11 mouse cellular contexts compared by ENCODE assay signal in the genomic region with DNA sequence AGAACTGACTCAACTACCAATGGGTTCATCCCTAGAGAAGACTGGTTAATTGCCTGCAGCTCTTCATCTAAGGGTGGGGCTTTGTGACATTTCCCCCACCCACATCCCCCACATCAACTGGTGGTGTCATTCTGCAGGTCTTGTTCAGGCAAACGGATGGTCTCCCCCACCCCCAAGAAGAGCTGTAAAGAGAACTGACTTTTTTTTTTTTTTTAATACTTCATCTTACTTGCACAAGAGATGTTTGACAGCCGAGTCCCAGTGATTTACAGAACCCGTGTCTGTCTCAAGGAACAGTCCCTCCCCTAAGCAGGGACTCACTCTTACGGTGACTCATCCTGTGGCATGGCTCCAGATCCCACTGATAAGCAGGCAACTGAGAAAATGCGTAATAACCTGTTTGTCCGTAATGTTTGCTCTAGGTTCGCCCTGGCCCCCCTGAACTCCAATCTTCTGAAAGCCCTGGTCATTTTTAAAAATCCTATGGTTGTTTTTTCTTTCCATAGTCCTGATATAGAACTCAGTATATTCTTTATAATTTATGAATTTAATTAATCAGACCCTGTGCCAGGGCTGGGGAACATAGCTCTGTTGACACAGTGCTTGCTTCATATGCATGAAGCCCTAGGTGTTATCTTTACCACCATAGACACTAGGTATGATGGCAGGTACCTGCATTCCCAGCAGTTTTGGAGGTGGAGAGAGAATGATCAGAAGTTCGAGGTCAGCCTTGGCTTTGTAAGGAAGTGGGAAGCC. TPM values are rescaled to one million over a fixed set of nuclear protein-coding genes. Genes with fewer than 3 reads are reported as not detected.
A peak's percentile ranks its signal among the peaks of the same experiment; 100 is the strongest.
DNase-seq lines count a peak whose midpoint lies in the region; ATAC-seq and TF ChIP-seq lines count a peak whose summit lies in the region.
"Had no signal": no experiment of that assay in that cellular context is flagged by ENCODE, and none has a peak within 500 bp of the region (broad histone marks: within the 10 kb centered on the region; RNA-seq: fewer than 3 reads in every experiment).

No protein-coding gene starts in this region.

- H3K9me3 ChIP-seq in lung, postnatal 0 days (ENCODE audit: low read length), result no peaks in the 10 kb centered on the region
- H3K9me3 ChIP-seq in forebrain, embryonic 13.5 days (replicated peaks), result no peaks in the 10 kb centered on the region
- H3K9me3 ChIP-seq: heart, embryonic 13.5 days; neural tube, embryonic 13.5 days had no signal

- ATAC-seq in lung, postnatal 0 days, result peak; percentile 83
- ATAC-seq in forebrain, embryonic 13.5 days, result no peak

- no peak overlapping the region for H3K4me3 ChIP-seq in lung, postnatal 0 days (ENCODE audit: low read depth, low read length)
- no peak overlapping the region for H3K4me3 ChIP-seq in forebrain, embryonic 13.5 days
- H3K4me3 ChIP-seq: heart, embryonic 13.5 days; neural tube, embryonic 13.5 days had no signal

- WGBS in lung, postnatal 0 days, result 31% methylated on average over 8 of the region's 8 CpGs
- 68% methylated on average over 8 of the region's 8 CpGs for WGBS in forebrain, embryonic 13.5 days

- peak; percentile 85 to 86 for DNase-seq in cerebellum, postnatal 10 days
- DNase-seq in cerebellum, adult 11 months, result no peak
- DNase-seq in 3T3-L1 (ENCODE audit: low read depth, low spot score), result peak; percentile 97
- DNase-seq in adrenal gland, postnatal 36 days, result peak; percentile 94 to 98
- peak; percentile 83 for DNase-seq in lung, postnatal 0 days (ENCODE audit: low spot score)
- no peak for DNase-seq in thymus, postnatal 36 days
- DNase-seq in gastrocnemius, adult 8-10 months (ENCODE audit: low spot score in 2 of 2), result no peak

- no peak overlapping the region for H3K4me2 ChIP-seq in lung, postnatal 0 days (replicated peaks; ENCODE audit: low read depth, low read length)
- no peak overlapping the region for H3K4me2 ChIP-seq in forebrain, embryonic 13.5 days
- H3K4me2 ChIP-seq: heart, embryonic 13.5 days; neural tube, embryonic 13.5 days had no signal

- H3K9ac ChIP-seq in lung, postnatal 0 days (replicated peaks; ENCODE audit: low read depth), result no peak overlapping the region
- H3K9ac ChIP-seq in forebrain, embryonic 13.5 days, result no peak overlapping the region
- H3K9ac ChIP-seq: heart, embryonic 13.5 days; neural tube, embryonic 13.5 days had no signal

- H3K27ac ChIP-seq in lung, postnatal 0 days (ENCODE audit: low read length), result no peak overlapping the region
- no peak overlapping the region for H3K27ac ChIP-seq in forebrain, embryonic 13.5 days
- H3K27ac ChIP-seq: heart, embryonic 13.5 days; neural tube, embryonic 13.5 days had no signal

- H3K27me3 ChIP-seq in lung, postnatal 0 days (replicated peaks; ENCODE audit: insufficient read depth, low read length), result no peaks in the 10 kb centered on the region
- peaks cover 31% of the 10 kb centered on the region for H3K27me3 ChIP-seq in forebrain, embryonic 13.5 days
- H3K27me3 ChIP-seq: CH12.LX had no signal

- H3K4me1 ChIP-seq in lung, postnatal 0 days (ENCODE audit: insufficient read depth, low read depth, low read length), result peaks cover 9% of the 10 kb centered on the region; the same call in 1 of the 2 replicates
- peaks cover 12% of the 10 kb centered on the region for H3K4me1 ChIP-seq in forebrain, embryonic 13.5 days

- TF ChIP-seq CTCF in lung, postnatal 0 days (IDR thresholded peaks at IDR 0.05), result no peak

- H3K36me3 ChIP-seq in lung, postnatal 0 days (ENCODE audit: insufficient read depth, low read length), result no peaks in the 10 kb centered on the region
- no peaks in the 10 kb centered on the region for H3K36me3 ChIP-seq in forebrain, embryonic 13.5 days (ENCODE audit: poor library complexity, severe bottlenecking)
- H3K36me3 ChIP-seq: heart, embryonic 13.5 days; neural tube, embryonic 13.5 days had no signal

- peak; percentile 95 for TF ChIP-seq EP300 in lung, postnatal 0 days (IDR thresholded peaks at IDR 0.05)

RNA-seq across cellular contexts. Expression of a gene that starts 5.8 kb away (rescaled TPM):
- 100 to 1,000 TPM; 233 to 271 TPM for total RNA-seq in adrenal gland, postnatal 36 days (2021)
- 21.4 and 21.5 TPM in 2 replicates for polyA plus RNA-seq in lung, postnatal 0 days (2015; fragmentation: Nextera tagmentation; extraction: Ambion mirVana)
- 10 to 100 TPM; 11.7 to 20.0 (median 15.3) TPM for total RNA-seq in gastrocnemius, adult 8-10 months (2022)
- 1.3 and 2.1 TPM in 2 replicates for polyA plus RNA-seq in forebrain, embryonic 13.5 days (2015; fragmentation: Nextera tagmentation; extraction: Ambion mirVana)

RNA-seq across cellular contexts. Expression of a gene that starts 35.7 kb away (rescaled TPM):
- 1 to 10 TPM; 2.3 to 2.4 TPM for total RNA-seq in adrenal gland, postnatal 36 days (2021)
- polyA plus RNA-seq in lung, postnatal 0 days (2015; fragmentation: Nextera tagmentation; extraction: Ambion mirVana), result 1.5 and 1.6 TPM in 2 replicates
- 1 to 10 TPM; 1.7 to 2.2 (median 2.0) TPM for total RNA-seq in gastrocnemius, adult 8-10 months (2022)
- polyA plus RNA-seq in forebrain, embryonic 13.5 days (2015; fragmentation: Nextera tagmentation; extraction: Ambion mirVana), result 1.1 TPM in 2 replicates

Comparison
In these comparisons a context has a peak if more than half of its experiments do, and no peak if none do; other contexts are left out.
1. DNase-seq: peak in cerebellum, postnatal 10 days (2 of 2), 3T3-L1 (single experiment), adrenal gland, postnatal 36 days (2 of 2) and lung, postnatal 0 days (single experiment); none in cerebellum, adult 11 months (single experiment), thymus, postnatal 36 days (0 of 2) and gastrocnemius, adult 8-10 months (0 of 2).
2. RNA of a gene that starts 5.8 kb away (total RNA-seq): 233 to 271 TPM in adrenal gland, postnatal 36 days; 11.7 to 20.0 TPM in gastrocnemius, adult 8-10 months; every median in the first group is over 10 times any median in the second.